Mouse (Mus musculus): ENCODE measurements around the gene Sft2d2. TPM values are rescaled to one million over a fixed set of nuclear protein-coding genes. Genes with fewer than 3 reads are reported as not detected.

Gene Sft2d2
- polyA plus RNA-seq, 1 experiment from 2014 or later = 19.3 TPM

DNA sequence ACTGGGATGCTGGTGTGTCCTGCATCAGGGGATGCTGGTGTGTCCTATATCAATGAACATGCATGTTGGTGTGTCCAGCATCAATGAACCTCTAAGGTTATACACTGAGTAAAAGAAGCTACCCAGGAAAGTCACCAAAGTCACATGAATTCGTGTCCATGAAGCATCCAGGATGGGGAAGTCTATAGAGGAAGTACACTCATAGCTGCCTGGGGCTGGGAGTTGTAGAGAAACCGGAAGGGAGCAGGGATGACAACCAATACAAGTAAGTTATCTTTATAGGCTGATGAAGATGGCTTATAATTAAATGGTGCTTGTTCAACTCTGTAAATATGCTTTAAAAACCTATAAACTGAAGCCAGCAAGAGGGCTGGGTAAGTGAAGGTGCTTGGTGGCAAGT, 60.4 kb downstream of the Sft2d2 start:
- no peak overlapping the region for H3K4me3 ChIP-seq (ENCODE audit: low read depth, low read length)
- H3K4me2 ChIP-seq (replicated peaks; ENCODE audit: low read depth, low read length) = no peak overlapping the region
- no peak overlapping the region for H3K27ac ChIP-seq (ENCODE audit: low read length)
- TF ChIP-seq CTCF (IDR thresholded peaks at IDR 0.05) (no peak), EP300 (IDR thresholded peaks at IDR 0.05) (no peak)
- ATAC-seq = no peak
- H3K4me1 ChIP-seq (ENCODE audit: insufficient read depth, low read depth, low read length) = no peaks in the 10 kb centered on the region
- DNase-seq (ENCODE audit: low spot score) = no peak
- H3K9me3 ChIP-seq (ENCODE audit: low read length) = no peaks in the 10 kb centered on the region
- H3K36me3 ChIP-seq (ENCODE audit: insufficient read depth, low read length) = no peaks in the 10 kb centered on the region
- H3K27me3 ChIP-seq (replicated peaks; ENCODE audit: insufficient read depth, low read length) = no peaks in the 10 kb centered on the region
- 54% methylated on average over 2 of the region's 2 CpGs for WGBS
- H3K9ac ChIP-seq (replicated peaks; ENCODE audit: low read depth) = no peak overlapping the region

DNA sequence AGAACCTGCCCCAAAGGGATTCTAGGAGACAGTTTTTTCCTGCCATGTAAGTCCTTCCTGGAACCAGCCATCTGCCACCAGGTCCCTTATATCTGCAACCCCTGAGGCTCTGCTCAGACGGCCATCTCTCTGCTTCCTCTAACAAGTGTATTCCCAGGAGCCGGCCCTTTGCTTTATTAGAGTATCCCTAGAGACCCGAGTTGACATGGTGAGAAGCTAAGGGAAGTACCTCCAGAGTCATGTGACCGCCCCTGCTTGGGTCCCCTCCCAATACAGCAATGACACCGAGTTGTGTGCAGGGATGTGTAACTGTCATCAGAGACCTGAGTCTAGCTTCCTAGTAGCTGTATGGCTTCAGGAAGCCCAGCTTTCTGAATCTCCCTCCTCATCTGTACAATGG, 61.0 kb downstream of the Sft2d2 start:
- H3K4me2 ChIP-seq (replicated peaks; ENCODE audit: low read depth, low read length) = no peak overlapping the region
- H3K27me3 ChIP-seq (replicated peaks; ENCODE audit: insufficient read depth, low read length) = no peaks in the 10 kb centered on the region
- H3K4me1 ChIP-seq (ENCODE audit: insufficient read depth, low read depth, low read length) = no peaks in the 10 kb centered on the region
- ATAC-seq (no peak), DNase-seq (ENCODE audit: low spot score) (no peak)
- 66% methylated on average over 5 of the region's 5 CpGs for WGBS
- H3K27ac ChIP-seq (ENCODE audit: low read length) = no peak overlapping the region
- no peaks in the 10 kb centered on the region for H3K9me3 ChIP-seq (ENCODE audit: low read length)
- TF ChIP-seq CTCF (IDR thresholded peaks at IDR 0.05) (no peak), EP300 (IDR thresholded peaks at IDR 0.05) (no peak)
- no peaks in the 10 kb centered on the region for H3K36me3 ChIP-seq (ENCODE audit: insufficient read depth, low read length)
- H3K9ac ChIP-seq (replicated peaks; ENCODE audit: low read depth) = no peak overlapping the region
- H3K4me3 ChIP-seq (ENCODE audit: low read depth, low read length) = no peak overlapping the region

DNA sequence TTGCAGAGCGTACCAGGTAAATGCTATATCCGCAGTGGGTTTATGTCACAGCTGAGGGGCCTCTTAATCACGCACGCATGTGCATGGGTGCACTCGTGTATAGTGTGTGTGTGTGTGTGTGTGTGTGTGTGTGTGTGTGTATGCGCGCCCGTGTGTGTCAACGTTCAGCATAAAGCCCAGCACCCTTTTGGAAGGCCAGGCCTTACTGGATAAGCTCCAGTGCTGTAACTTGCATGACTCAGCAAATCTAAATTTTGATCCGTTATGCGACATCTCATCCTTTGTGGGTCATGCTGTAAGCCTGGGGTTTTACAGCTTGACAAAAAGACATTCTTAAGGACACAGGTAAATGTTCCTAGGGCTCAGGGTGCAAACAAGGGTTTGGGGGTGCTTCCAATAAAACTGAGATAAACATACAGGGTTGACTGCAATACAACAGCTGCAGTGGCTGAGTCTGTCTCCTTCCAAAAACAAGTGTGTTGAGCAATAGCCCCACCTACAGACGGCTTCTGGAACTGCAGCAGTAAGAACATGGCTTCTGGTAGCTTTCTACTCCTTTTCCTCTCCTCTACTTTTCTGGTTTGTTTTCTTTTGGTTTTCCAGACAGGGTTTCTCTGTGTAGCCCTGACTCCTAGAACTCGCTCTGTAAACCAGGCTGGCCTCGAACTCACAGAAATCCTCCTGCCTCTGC, 61.9 kb downstream of the Sft2d2 start:
- Histone ChIP-seq H3K9me3 (ENCODE audit: low read length) (no peaks in the 10 kb centered on the region), H3K4me3 (ENCODE audit: low read depth, low read length) (no peak overlapping the region), H3K27me3 (replicated peaks; ENCODE audit: insufficient read depth, low read length) (no peaks in the 10 kb centered on the region), H3K36me3 (ENCODE audit: insufficient read depth, low read length) (no peaks in the 10 kb centered on the region), H3K4me2 (replicated peaks; ENCODE audit: low read depth, low read length) (no peak overlapping the region), H3K27ac (ENCODE audit: low read length) (no peak overlapping the region), H3K4me1 (ENCODE audit: insufficient read depth, low read depth, low read length) (no peaks in the 10 kb centered on the region), H3K9ac (replicated peaks; ENCODE audit: low read depth) (no peak overlapping the region)
- WGBS = 70% methylated on average over 14 of the region's 14 CpGs
- ATAC-seq (no peak), DNase-seq (ENCODE audit: low spot score) (peak; percentile 76)
- TF ChIP-seq CTCF (IDR thresholded peaks at IDR 0.05) (peak; percentile 87), EP300 (IDR thresholded peaks at IDR 0.05) (no peak)

DNA sequence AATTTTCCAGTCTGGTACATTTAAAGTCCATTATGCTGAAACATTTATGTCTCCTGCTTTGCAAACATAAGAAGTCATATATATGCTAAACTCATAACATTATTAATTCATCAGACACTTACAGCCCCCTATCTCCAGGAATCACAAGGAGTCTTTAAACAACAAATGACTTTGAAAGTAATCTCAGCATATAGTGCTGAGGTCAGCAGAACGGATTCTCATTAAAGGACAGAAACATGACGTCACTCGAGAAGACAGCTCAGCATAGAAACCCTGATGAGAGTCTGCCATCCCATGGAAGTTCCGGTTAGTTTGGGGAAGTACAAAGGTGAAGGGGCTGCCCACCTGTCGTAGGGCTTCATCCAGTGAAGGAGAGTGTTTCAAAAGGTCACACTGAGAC, 64.7 kb downstream of the Sft2d2 start:
- DNase-seq (ENCODE audit: low spot score) (no peak), ATAC-seq (no peak)
- TF ChIP-seq EP300 (IDR thresholded peaks at IDR 0.05) (no peak), CTCF (IDR thresholded peaks at IDR 0.05) (no peak)
- H3K9ac ChIP-seq (replicated peaks; ENCODE audit: low read depth) = no peak overlapping the region
- H3K9me3 ChIP-seq (ENCODE audit: low read length) = no peaks in the 10 kb centered on the region
- H3K27ac ChIP-seq (ENCODE audit: low read length) = no peak overlapping the region
- H3K4me3 ChIP-seq (ENCODE audit: low read depth, low read length) = no peak overlapping the region
- H3K4me1 ChIP-seq (ENCODE audit: insufficient read depth, low read depth, low read length) = no peaks in the 10 kb centered on the region
- H3K4me2 ChIP-seq (replicated peaks; ENCODE audit: low read depth, low read length) = no peak overlapping the region
- H3K36me3 ChIP-seq (ENCODE audit: insufficient read depth, low read length) = no peaks in the 10 kb centered on the region
- 65% methylated on average over 5 of the region's 5 CpGs for WGBS
- no peaks in the 10 kb centered on the region for H3K27me3 ChIP-seq (replicated peaks; ENCODE audit: insufficient read depth, low read length)

Other genes with a start within 250 kb of the Sft2d2 start
- not detected in 2 replicates for gene Tbx19, start 33.7 kb downstream of the Sft2d2 start, polyA plus RNA-seq (2015; fragmentation: Nextera tagmentation; extraction: Ambion mirVana)
- 70.3 and 73.6 TPM in 2 replicates for gene Tiprl, start 42.6 kb upstream of the Sft2d2 start, polyA plus RNA-seq (2015; fragmentation: Nextera tagmentation; extraction: Ambion mirVana)
- gene Gpr161, start 101.4 kb upstream of the Sft2d2 start, polyA plus RNA-seq (2015; fragmentation: Nextera tagmentation; extraction: Ambion mirVana) = 0.51 and 0.56 TPM in 2 replicates

Data from lung, postnatal 0 days (tissue).